Mouse (Mus musculus) G1E (cell line): ENCODE measurements around the gene Foxq1.

Experiments
- CTCF ChIP-seq: IDR thresholded peaks from 2 replicates; pipeline ENCODE4 v1.5.1; 2012; ENCODE audit warnings: low read depth, low read length, inconsistent platforms, mixed read lengths
- GATA1 ChIP-seq: IDR thresholded peaks from 2 replicates; pipeline ENCODE4 v1.6.1; 2012; ENCODE audit warnings: borderline replicate concordance, low read length, inconsistent platforms, mixed read lengths
- GATA2 ChIP-seq: IDR thresholded peaks from 2 replicates; pipeline ENCODE4 v1.6.1; 2012; ENCODE audit warnings: low read depth, low read length, inconsistent platforms, borderline replicate concordance
- POLR2AphosphoS5 ChIP-seq: IDR thresholded peaks from 2 replicates; pipeline ENCODE4 v1.6.1; 2012; ENCODE audit warnings: low read depth, low read length, inconsistent platforms; ENCODE audit not compliant: insufficient replicate concordance
- TAL1 ChIP-seq: conservative IDR thresholded peaks from 2 replicates; pipeline ENCODE4 v1.6.1; 2012; ENCODE audit warnings: low read depth, low read length, inconsistent platforms, mixed read lengths

GRCm38 (mm10) chr13:31558521-31559418 lies 2.8 kb downstream of the Foxq1 start, which contains the start of gene A530084C06Rik:
- TF ChIP-seq GATA2 (no peak), CTCF (no peak), GATA1 (no peak), TAL1 (no peak), POLR2AphosphoS5 (no peak)
